Mouse (Mus musculus): Measurements from ENCODE around the gene Aurkaip1. TPM values are rescaled to one million over a fixed set of nuclear protein-coding genes. Genes with fewer than 3 reads are reported as not detected.
A peak's percentile ranks its signal among the peaks of the same experiment; 100 is the strongest.
"Not testable (repeated sequence)": the region's sequence is repeated elsewhere in the genome, so short reads cannot be mapped to it uniquely, and the experiment has no call there.

Aurkaip1 gene
- 123 and 128 TPM in 2 replicates for polyA plus RNA-seq (2015; fragmentation: Nextera tagmentation; extraction: Ambion mirVana)

DNA sequence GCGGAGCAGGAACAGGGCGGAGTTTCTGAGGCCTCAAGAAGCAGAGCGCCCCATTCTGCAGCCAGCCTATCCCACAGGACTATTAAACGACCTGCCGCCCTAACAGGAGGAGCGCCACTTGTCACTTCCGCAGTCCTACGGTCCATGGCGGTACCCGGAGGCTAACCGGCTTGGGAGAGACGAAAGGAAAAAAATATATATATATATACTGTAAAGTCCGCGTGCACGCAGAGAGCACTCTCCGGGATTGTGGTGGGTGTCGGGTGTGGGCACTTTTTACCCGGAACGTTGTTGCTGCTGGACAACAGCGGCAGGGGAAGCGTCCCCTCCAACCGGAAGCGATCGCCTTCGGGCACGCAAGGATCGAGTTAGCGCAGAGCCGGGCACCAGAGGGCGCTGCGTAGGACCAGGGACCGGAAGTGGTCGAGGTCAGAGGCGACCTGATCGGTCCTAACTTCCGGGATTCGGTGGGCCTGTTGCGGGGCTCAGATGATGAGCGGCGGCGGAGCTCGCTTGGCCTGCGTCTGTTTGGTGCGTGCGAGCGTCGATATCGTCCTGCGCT, at the start of gene Aurkaip1:
Gene Aurkaip1 (plus strand): TSS at position 68 of the 562 bp plus-strand sequence.
- H3K27ac ChIP-seq = peak within 1 kb of the TSS; percentile 93
- H3K4me2 ChIP-seq = peak within 1 kb of the TSS; percentile 86
- no peaks in the 10 kb centered on the region for H3K27me3 ChIP-seq
- H3K4me3 ChIP-seq = peak within 1 kb of the TSS; percentile 78
- ATAC-seq (ENCODE audit: insufficient number of reproducible peaks, low FRiP score, low TSS enrichment, low read depth) = peak; percentile 89
- under 1% methylated on average over 49 of the region's 49 CpGs for WGBS
- peaks cover 31% of the 10 kb centered on the region for H3K4me1 ChIP-seq
- peak within 1 kb of the TSS; percentile 78 for H3K9ac ChIP-seq
- no peaks in the 10 kb centered on the region for H3K9me3 ChIP-seq
- peaks cover 22% of the 10 kb centered on the region for H3K36me3 ChIP-seq

DNA sequence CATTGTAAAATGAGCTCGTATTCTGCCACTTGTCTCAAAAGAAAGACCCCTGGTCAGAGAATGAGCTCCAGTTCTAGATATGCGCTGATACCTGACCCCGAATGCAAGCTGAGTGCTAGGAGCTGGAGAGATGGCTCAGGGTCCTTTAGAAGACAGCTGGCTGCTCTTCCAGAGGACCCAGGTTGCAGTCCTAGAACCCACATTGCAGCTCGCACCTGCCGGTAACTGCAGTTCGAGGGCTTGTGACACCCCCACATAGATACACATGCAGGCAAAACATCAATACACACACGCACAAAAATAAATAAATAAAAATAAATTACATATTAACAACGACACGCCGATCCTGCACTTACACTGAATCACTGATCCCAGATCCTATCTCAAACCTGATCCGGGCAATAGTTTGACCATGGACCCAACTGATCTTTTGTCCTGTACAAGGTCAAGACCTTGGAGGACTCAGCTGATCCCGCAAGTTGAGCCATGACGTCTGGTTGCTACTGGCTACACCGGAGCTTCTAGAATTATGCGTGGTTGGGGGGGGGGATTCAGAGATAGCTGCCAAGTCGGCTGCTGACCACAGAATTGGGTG, 47.5 kb upstream of the Aurkaip1 start:
- Histone ChIP-seq H3K4me2 (peak overlapping the region; percentile 78), H3K4me1 (peaks cover 14% of the 10 kb centered on the region), H3K9ac (peak overlapping the region; percentile 82; the same call in 1 of the 2 replicates), H3K9me3 (no peaks in the 10 kb centered on the region), H3K4me3 (peak overlapping the region; percentile 63), H3K27me3 (no peaks in the 10 kb centered on the region), H3K27ac (peak overlapping the region; percentile 80), H3K36me3 (no peaks in the 10 kb centered on the region)
- WGBS = 37% methylated on average over 16 of the region's 16 CpGs
- ATAC-seq (ENCODE audit: insufficient number of reproducible peaks, low FRiP score, low TSS enrichment, low read depth) = peak; percentile 26; the same call in 1 of the 2 replicates

DNA sequence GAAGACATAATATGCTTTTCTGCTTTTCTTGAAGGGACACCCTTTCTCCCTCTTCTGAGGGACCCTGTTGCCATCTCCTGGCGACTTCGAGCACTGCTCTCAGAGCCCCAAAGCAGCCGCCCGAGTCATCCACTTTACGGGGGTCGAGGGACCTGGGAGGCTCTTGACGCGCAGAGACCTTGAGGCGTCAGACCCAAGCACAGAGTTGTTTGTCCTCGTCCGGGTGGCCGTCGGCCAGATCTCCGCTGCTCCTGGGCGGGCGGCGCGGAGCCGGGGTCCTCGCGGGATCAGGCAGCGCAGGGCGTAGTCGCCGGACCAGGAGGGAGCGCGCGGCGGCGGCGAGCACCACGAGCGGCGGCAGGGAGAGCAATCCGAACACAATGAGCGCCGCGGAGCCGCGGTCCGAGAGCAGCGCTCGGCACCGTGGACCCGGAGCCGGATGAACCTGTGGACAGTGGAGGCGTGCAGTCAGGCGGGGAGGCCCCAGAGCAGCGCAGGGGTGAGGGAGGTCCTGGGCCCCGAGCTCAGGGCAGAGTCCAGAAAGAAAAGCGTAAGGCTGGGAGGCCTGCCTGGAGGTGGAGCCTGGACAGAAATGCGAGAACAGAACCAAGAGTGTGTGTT, 46.9 kb upstream of the Aurkaip1 start:
- Histone ChIP-seq H3K36me3 (no peaks in the 10 kb centered on the region), H3K9ac (peak overlapping the region; percentile 82), H3K4me1 (peaks cover 14% of the 10 kb centered on the region), H3K27ac (peak overlapping the region; percentile 80), H3K27me3 (no peaks in the 10 kb centered on the region), H3K4me2 (peak overlapping the region; percentile 78), H3K4me3 (peak overlapping the region; percentile 63), H3K9me3 (no peaks in the 10 kb centered on the region)
- peak; percentile 70 for ATAC-seq (ENCODE audit: insufficient number of reproducible peaks, low FRiP score, low TSS enrichment, low read depth)
- under 1% methylated on average over 52 of the region's 52 CpGs for WGBS

DNA sequence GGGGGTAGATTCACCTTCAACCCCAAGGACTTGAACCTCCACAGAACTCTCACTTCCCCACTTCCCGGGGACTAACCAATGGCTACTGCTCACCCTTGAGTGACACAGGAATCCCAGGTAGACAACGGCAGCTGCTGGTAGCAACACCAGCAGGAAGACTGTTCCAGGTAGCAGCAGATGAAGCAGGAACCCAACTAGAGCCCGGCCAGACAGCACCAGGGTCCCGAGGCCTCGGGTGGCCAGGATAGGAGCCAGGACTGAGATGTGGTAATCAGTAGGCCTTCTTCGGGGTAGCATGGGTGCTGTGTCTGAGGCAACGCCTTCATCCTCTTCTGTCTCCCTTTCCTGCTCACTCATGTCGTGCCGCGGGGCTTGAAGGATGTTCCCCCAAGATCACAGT, 45.8 kb upstream of the Aurkaip1 start:
- no peak for ATAC-seq (ENCODE audit: insufficient number of reproducible peaks, low FRiP score, low TSS enrichment, low read depth)
- H3K27me3 ChIP-seq = no peaks in the 10 kb centered on the region
- 87% methylated on average over 10 of the region's 10 CpGs for WGBS
- no peak overlapping the region for H3K4me2 ChIP-seq
- H3K36me3 ChIP-seq = no peaks in the 10 kb centered on the region
- no peak overlapping the region for H3K9ac ChIP-seq
- H3K4me3 ChIP-seq = no peak overlapping the region
- H3K9me3 ChIP-seq = no peaks in the 10 kb centered on the region
- H3K27ac ChIP-seq = no peak overlapping the region
- H3K4me1 ChIP-seq = peaks cover 14% of the 10 kb centered on the region

DNA sequence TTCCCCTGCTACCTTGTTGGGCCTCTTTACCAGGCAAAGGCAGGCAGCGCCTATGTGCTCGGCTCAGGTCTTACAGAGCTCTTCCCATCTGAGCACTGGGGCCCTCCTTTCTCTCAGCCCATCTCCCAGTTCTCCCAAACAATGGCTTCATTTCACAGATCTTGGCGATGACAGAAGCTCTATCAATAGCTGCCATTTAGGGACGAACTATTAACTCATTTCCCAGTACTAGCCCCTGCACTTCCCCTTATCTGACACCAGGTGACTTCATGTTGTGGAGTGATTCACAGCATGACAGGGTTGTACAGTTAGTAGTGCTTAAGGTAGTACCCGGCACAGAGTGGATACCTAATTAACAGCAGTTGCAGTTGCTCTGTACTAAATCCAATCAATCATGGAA, 45.3 kb upstream of the Aurkaip1 start, which contains the start of gene Tmem88b:
Gene Tmem88b (minus strand): TSS at position 56 of the 400 bp plus-strand sequence.
- peak within 1 kb of the TSS; percentile 63 for H3K4me3 ChIP-seq
- peaks cover 14% of the 10 kb centered on the region for H3K4me1 ChIP-seq
- no peak for ATAC-seq (ENCODE audit: insufficient number of reproducible peaks, low FRiP score, low TSS enrichment, low read depth)
- H3K9me3 ChIP-seq = no peaks in the 10 kb centered on the region
- peak within 1 kb of the TSS; percentile 78 for H3K4me2 ChIP-seq
- no peak within 1 kb of the TSS for H3K9ac ChIP-seq
- H3K27ac ChIP-seq = peak within 1 kb of the TSS; percentile 80; the same call in 1 of the 2 replicates
- no peaks in the 10 kb centered on the region for H3K36me3 ChIP-seq
- no peaks in the 10 kb centered on the region for H3K27me3 ChIP-seq
- 69% methylated on average over 5 of the region's 5 CpGs for WGBS

DNA sequence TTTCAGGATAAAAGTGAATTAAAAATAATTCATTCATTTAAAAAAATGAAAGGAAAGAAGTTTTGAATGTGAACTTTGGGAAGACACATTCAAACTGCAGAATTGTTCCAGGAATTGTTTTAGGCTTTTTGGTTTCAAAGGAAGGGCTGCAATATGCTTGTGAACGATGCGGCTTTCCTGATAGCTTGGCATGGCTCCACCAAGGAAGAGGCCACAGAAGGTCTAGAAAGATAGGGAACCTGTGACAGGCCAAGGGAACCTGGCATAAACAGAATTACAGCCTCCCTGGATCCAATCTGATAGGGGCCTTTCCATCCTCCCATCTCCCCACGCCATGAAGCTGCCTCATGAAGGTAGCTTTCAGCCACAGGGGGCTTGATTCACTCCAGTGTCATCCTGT, 42.8 kb upstream of the Aurkaip1 start:
- Histone ChIP-seq H3K27ac (no peak overlapping the region), H3K4me2 (no peak overlapping the region), H3K27me3 (no peaks in the 10 kb centered on the region), H3K9ac (no peak overlapping the region), H3K36me3 (no peaks in the 10 kb centered on the region), H3K4me1 (peaks cover 14% of the 10 kb centered on the region), H3K9me3 (no peaks in the 10 kb centered on the region), H3K4me3 (no peak overlapping the region)
- no peak for ATAC-seq (ENCODE audit: insufficient number of reproducible peaks, low FRiP score, low TSS enrichment, low read depth)
- 65% methylated on average over 3 of the region's 3 CpGs for WGBS

DNA sequence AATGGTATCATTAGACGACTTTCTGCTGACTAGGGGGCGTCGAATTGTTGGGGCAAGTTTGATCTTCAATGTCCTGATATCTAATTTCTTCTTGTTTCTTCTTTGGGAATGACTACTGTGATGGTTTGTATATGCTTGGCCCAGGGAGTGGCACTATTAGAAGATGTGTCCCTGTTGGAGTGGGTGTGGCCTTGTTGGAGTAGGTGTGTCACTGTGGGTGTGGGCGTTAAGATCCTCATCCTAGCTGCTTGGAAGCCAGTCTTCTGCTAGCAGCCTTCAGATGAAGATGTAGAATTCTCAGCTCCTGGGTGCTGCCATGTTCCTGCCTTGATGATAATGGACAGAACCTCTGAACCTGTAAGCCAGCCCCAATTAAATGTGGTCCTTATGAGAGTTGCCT, 42.2 kb upstream of the Aurkaip1 start:
- not testable (repeated sequence) for H3K9ac ChIP-seq; H3K4me2 ChIP-seq; H3K27ac ChIP-seq; ATAC-seq (ENCODE audit: insufficient number of reproducible peaks, low FRiP score, low TSS enrichment, low read depth); H3K4me3 ChIP-seq; H3K36me3 ChIP-seq; H3K27me3 ChIP-seq; H3K9me3 ChIP-seq
- H3K4me1 ChIP-seq = peaks cover 12% of the 10 kb centered on the region
- 78% methylated on average over 4 of the region's 4 CpGs for WGBS

DNA sequence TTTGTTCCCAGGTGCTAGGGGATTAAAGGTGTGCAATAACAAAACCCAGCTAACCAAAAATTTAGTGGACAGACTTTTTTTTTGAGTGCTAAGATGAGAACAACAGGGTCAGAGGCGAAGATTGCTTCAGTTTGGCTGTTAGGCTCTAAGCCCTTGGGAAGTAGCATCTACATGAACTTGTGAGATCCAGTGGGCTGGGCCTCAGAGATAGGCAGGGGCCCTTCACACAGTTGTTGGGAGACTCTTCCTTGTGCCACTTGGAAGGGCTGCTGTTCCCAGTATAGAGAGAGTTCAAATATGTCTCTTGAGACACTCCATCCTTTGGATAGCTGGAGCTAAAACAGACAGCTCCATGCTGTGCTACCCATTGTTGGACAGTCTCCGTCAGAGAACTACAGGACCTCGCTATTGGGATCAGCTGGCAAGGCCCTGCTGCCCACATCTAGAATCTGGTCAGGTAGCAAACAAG, 41.0 kb upstream of the Aurkaip1 start, which contains the start of gene Ankrd65:
Gene Ankrd65 (plus strand): TSS at position 419 of the 469 bp plus-strand sequence.
- Histone ChIP-seq H3K9me3 (no peaks in the 10 kb centered on the region), H3K9ac (no peak within 1 kb of the TSS), H3K27ac (no peak within 1 kb of the TSS), H3K4me1 (peaks cover 7% of the 10 kb centered on the region), H3K4me3 (no peak within 1 kb of the TSS), H3K4me2 (no peak within 1 kb of the TSS), H3K36me3 (no peaks in the 10 kb centered on the region), H3K27me3 (no peaks in the 10 kb centered on the region)
- 83% methylated on average over 3 of the region's 3 CpGs for WGBS
- ATAC-seq (ENCODE audit: insufficient number of reproducible peaks, low FRiP score, low TSS enrichment, low read depth) = no peak

DNA sequence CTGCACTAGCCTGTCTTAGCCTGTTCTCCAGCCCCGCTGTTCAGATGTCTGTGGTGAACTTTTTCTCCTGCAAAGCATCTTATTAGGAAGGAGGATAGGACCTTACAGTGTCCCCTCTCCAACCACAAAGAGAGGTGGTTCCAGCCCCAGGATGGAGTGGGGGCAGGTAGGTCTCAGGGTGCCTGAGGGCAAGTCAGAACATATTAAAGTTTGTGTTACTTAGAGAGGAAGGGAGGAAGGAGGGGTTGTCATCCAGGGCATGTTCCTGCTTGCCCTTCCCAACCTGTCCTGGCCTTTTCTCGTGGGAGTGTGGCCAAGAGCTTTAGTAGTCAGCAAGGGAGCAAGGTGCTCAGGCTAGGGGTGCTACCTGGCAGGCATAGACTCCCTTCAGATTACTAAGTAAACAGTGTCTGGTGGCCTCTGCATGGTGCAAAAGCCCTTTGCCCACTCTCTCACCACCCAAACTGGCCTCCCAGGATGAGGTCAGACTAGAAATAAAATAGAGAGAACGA, 40.4 kb upstream of the Aurkaip1 start:
- peaks cover under 1% of the 10 kb centered on the region; the same call in 1 of the 2 replicates for H3K4me1 ChIP-seq
- H3K9me3 ChIP-seq = no peaks in the 10 kb centered on the region
- ATAC-seq (ENCODE audit: insufficient number of reproducible peaks, low FRiP score, low TSS enrichment, low read depth) = no peak
- H3K4me2 ChIP-seq = no peak overlapping the region
- no peak overlapping the region for H3K27ac ChIP-seq
- no peaks in the 10 kb centered on the region for H3K27me3 ChIP-seq
- H3K9ac ChIP-seq = no peak overlapping the region
- 45% methylated on average over 3 of the region's 3 CpGs for WGBS
- H3K36me3 ChIP-seq = no peaks in the 10 kb centered on the region
- no peak overlapping the region for H3K4me3 ChIP-seq

DNA sequence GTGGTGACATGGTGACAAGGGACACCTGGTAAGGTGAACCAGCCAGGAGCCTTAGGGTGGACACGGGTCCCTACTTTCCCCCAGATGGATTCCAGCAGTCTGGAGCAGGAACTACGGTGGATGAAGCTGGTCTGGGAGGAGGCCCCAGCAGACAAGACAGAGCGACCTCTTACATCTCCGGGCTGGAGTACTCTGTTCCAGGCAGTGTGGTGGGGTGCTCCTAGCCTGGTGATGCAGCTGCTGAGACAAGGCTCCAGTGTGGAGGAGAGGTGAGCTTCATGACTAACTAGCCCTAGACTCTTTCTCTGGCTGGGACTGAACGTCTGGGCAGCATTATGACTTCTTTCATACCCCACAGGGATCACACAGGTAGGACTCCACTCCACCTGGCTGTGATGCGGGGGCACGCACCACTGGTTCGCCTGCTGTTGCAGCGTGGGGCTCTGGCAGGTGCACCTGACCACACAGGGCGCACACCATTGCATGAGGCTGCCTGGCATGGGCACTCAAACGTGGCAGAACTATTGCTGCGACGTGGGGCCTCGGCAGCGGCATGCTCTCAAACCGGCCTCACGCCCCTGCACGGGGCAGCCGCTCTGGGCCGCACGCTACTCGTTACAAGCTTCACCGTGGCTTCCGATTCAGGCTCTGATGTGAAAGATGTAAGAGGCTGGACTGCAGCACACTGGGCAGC, 39.7 kb upstream of the Aurkaip1 start:
- Histone ChIP-seq H3K9ac (no peak overlapping the region), H3K27ac (no peak overlapping the region), H3K27me3 (no peaks in the 10 kb centered on the region), H3K4me1 (no peaks in the 10 kb centered on the region; the same call in 1 of the 2 replicates), H3K9me3 (no peaks in the 10 kb centered on the region), H3K4me3 (no peak overlapping the region), H3K4me2 (no peak overlapping the region), H3K36me3 (no peaks in the 10 kb centered on the region)
- no peak for ATAC-seq (ENCODE audit: insufficient number of reproducible peaks, low FRiP score, low TSS enrichment, low read depth)
- 70% methylated on average over 24 of the region's 24 CpGs for WGBS

DNA sequence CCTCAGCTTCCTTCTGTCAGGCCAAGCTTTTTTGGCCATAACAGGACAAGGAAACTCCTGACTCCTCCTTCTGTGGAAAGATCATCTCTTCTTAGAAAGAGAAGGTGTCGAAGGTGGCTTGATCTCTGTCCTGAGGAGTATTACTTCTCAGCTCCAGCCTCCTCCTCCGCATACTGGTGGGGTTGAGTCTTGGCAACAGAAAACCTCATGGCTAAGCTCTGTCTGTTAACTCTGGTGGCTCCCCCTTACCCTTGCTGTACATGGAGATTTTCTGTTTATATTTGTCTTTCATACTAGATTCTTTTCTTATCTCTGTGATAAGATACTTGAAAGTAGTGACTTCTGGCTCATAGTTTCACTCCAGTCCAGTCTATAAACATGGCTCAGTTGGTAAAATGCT, 37.3 kb upstream of the Aurkaip1 start:
- 83% methylated on average over 2 of the region's 2 CpGs for WGBS
- Histone ChIP-seq H3K4me2 (no peak overlapping the region), H3K4me3 (no peak overlapping the region), H3K4me1 (no peaks in the 10 kb centered on the region; the same call in 1 of the 2 replicates), H3K9me3 (no peaks in the 10 kb centered on the region), H3K27me3 (no peaks in the 10 kb centered on the region), H3K36me3 (no peaks in the 10 kb centered on the region), H3K27ac (no peak overlapping the region), H3K9ac (no peak overlapping the region)
- no peak for ATAC-seq (ENCODE audit: insufficient number of reproducible peaks, low FRiP score, low TSS enrichment, low read depth)

Data from limb, embryonic 15.5 days (tissue).